Mouse (Mus musculus): Measurements from ENCODE around the gene Kank1.

The Kank1 gene

GRCm38 (mm10) chr19:25253198-25253597 lies 16.4 kb downstream of the Kank1 start:
- DNase-seq (ENCODE audit: low spot score), result no peak

- DNase-seq (ENCODE audit: low spot score), result no peak
These were observed 16.9 kb downstream of the Kank1 start for GRCm38 (mm10) chr19:25253628-25254027.

GRCm38 (mm10) chr19:25258321-25258720 lies 21.5 kb downstream of the Kank1 start:
- DNase-seq (ENCODE audit: low spot score), result no peak

- no peak for DNase-seq (ENCODE audit: low spot score)
These were observed 29.4 kb downstream of the Kank1 start for GRCm38 (mm10) chr19:25266181-25266580.

GRCm38 (mm10) chr19:25267247-25267646 lies 30.5 kb downstream of the Kank1 start:
- DNase-seq (ENCODE audit: low spot score), result no peak

GRCm38 (mm10) chr19:25268532-25268931 lies 31.8 kb downstream of the Kank1 start:
- DNase-seq (ENCODE audit: low spot score), result peak; percentile 41

GRCm38 (mm10) chr19:25271591-25271990 lies 34.8 kb downstream of the Kank1 start:
- no peak for DNase-seq (ENCODE audit: low spot score)

GRCm38 (mm10) chr19:25273179-25273578 lies 36.4 kb downstream of the Kank1 start:
- DNase-seq (ENCODE audit: low spot score), result peak; percentile 42

- DNase-seq (ENCODE audit: low spot score), result no peak
These were observed 40.0 kb downstream of the Kank1 start for GRCm38 (mm10) chr19:25276600-25277395.

- DNase-seq (ENCODE audit: low spot score), result no peak
These were observed 41.0 kb downstream of the Kank1 start for GRCm38 (mm10) chr19:25277761-25278160.

GRCm38 (mm10) chr19:25279603-25280002 lies 42.8 kb downstream of the Kank1 start:
- no peak for DNase-seq (ENCODE audit: low spot score)

GRCm38 (mm10) chr19:25283665-25284064 lies 46.9 kb downstream of the Kank1 start:
- DNase-seq (ENCODE audit: low spot score), result no peak

- no peak for DNase-seq (ENCODE audit: low spot score)
These were observed 49.2 kb downstream of the Kank1 start for GRCm38 (mm10) chr19:25285756-25286538.

- no peak for DNase-seq (ENCODE audit: low spot score)
These were observed 54.3 kb downstream of the Kank1 start for GRCm38 (mm10) chr19:25290991-25291520.

GRCm38 (mm10) chr19:25295207-25295606 lies 58.4 kb downstream of the Kank1 start:
- no peak for DNase-seq (ENCODE audit: low spot score)

GRCm38 (mm10) chr19:25297269-25297668 lies 60.5 kb downstream of the Kank1 start:
- no peak for DNase-seq (ENCODE audit: low spot score)

- peak; percentile 73 for DNase-seq (ENCODE audit: low spot score)
These were observed 63.3 kb downstream of the Kank1 start for GRCm38 (mm10) chr19:25299852-25300670.

GRCm38 (mm10) chr19:25301189-25301588 lies 64.4 kb downstream of the Kank1 start:
- DNase-seq (ENCODE audit: low spot score), result no peak

- no peak for DNase-seq (ENCODE audit: low spot score)
These were observed 69.5 kb downstream of the Kank1 start for GRCm38 (mm10) chr19:25306277-25306676.

GRCm38 (mm10) chr19:25308156-25308555 lies 71.4 kb downstream of the Kank1 start:
- DNase-seq (ENCODE audit: low spot score), result no peak

GRCm38 (mm10) chr19:25308763-25309162 lies 72.0 kb downstream of the Kank1 start:
- DNase-seq (ENCODE audit: low spot score), result no peak

GRCm38 (mm10) chr19:25310989-25311388 lies 74.2 kb downstream of the Kank1 start:
- no peak for DNase-seq (ENCODE audit: low spot score)
